Mouse (Mus musculus) CH12.LX (cell line): ENCODE data around the gene Rhob.

Source experiments
- CTCF ChIP-seq, 2 experiments: IDR thresholded peaks in 1 of 2; conservative IDR thresholded peaks in 1 of 2; 2 replicates each; pipeline ENCODE4 v1.5.1; 2011 to 2012; ENCODE audit warnings: low read depth in 2 of 2, low read length in 2 of 2, improper control_type of control experiment in 1 of 2, inconsistent platforms in 1 of 2, mild to moderate bottlenecking in 1 of 2, moderate library complexity in 1 of 2
- POLR2A ChIP-seq: IDR thresholded peaks from 2 replicates; pipeline ENCODE4 v1.6.1; 2011; ENCODE audit warnings: low read depth, mild to moderate bottlenecking, improper control_type of control experiment, low read length
- POLR2AphosphoS2 ChIP-seq: IDR thresholded peaks from 2 replicates; pipeline ENCODE4 v1.6.1; 2011; ENCODE audit warnings: low read depth, low read length, improper control_type of control experiment
- ZC3H11A ChIP-seq: IDR thresholded peaks from 2 replicates; pipeline ENCODE4 v1.6.1; 2012; ENCODE audit warnings: low read depth, mild to moderate bottlenecking, inconsistent platforms, low read length, improper control_type of control experiment

GRCm38 (mm10) chr12:8450639-8451038 lies 49.2 kb downstream of the Rhob start:
- TF ChIP-seq POLR2A = no peak
- no peak for TF ChIP-seq ZC3H11A
- TF ChIP-seq POLR2AphosphoS2 = no peak
- TF ChIP-seq CTCF (conservative IDR thresholded peaks at IDR 0.05 in 1 of 2, IDR thresholded peaks at IDR 0.05 in 1 of 2; ENCODE audit: low read depth in 2 of 2, low read length in 2 of 2) = no peak
